Mouse (Mus musculus) CH12.LX (cell line): ENCODE measurements around the gene Arl15.

Experiments
- CHD1 ChIP-seq: IDR thresholded peaks from 2 replicates; pipeline ENCODE4 v1.6.1; 2012; ENCODE audit warnings: low read depth, low read length, improper control_type of control experiment, inconsistent platforms
- CTCF ChIP-seq, 2 experiments: IDR thresholded peaks in 1 of 2; conservative IDR thresholded peaks in 1 of 2; 2 replicates each; pipeline ENCODE4 v1.5.1; 2011 to 2012; ENCODE audit warnings: low read depth in 2 of 2, low read length in 2 of 2, improper control_type of control experiment in 1 of 2, inconsistent platforms in 1 of 2, mild to moderate bottlenecking in 1 of 2, moderate library complexity in 1 of 2
- EP300 ChIP-seq: IDR thresholded peaks from 2 replicates; pipeline ENCODE4 v1.6.1; 2011; ENCODE audit warnings: low read length, improper control_type of control experiment
- IRF4 ChIP-seq: IDR thresholded peaks from 2 replicates; pipeline ENCODE4 v1.6.1; 2014; ENCODE audit warnings: low read depth, mild to moderate bottlenecking, inconsistent platforms, low read length, improper control_type of control experiment
- MAX ChIP-seq: IDR thresholded peaks from 2 replicates; pipeline ENCODE4 v1.6.1; 2011; ENCODE audit warnings: low read length, improper control_type of control experiment
- RCOR1 ChIP-seq: conservative IDR thresholded peaks from 2 replicates; pipeline ENCODE4 v1.6.1; 2012; ENCODE audit warnings: low read depth, mild to moderate bottlenecking, inconsistent platforms, low read length, improper control_type of control experiment
- TCF12 ChIP-seq: IDR thresholded peaks from 2 replicates; pipeline ENCODE4 v1.6.1; 2014; ENCODE audit warnings: low read depth, mild to moderate bottlenecking, inconsistent platforms, low read length, improper control_type of control experiment
- USF1 ChIP-seq: IDR thresholded peaks from 2 replicates; pipeline ENCODE4 v1.6.1; 2014; ENCODE audit warnings: low read depth, mild to moderate bottlenecking, inconsistent platforms, low read length, improper control_type of control experiment

- TF ChIP-seq TCF12 = no peak
- TF ChIP-seq EP300 = no peak
- TF ChIP-seq CHD1 = no peak
- TF ChIP-seq CTCF (conservative IDR thresholded peaks at IDR 0.05 in 1 of 2, IDR thresholded peaks at IDR 0.05 in 1 of 2; ENCODE audit: low read depth in 2 of 2, low read length in 2 of 2) = no peak
- no peak for TF ChIP-seq USF1
- TF ChIP-seq RCOR1 = no peak
- no peak for TF ChIP-seq MAX
- no peak for TF ChIP-seq IRF4
Observed at GRCm38 (mm10) chr13:114138921-114139320, 344.6 kb downstream of the Arl15 start.
